In genomic region chr17:65930960-65931359, GRCm38 (mm10) we compare ENCODE assay signal across 8 mouse cellular contexts. TPM values are rescaled to one million over a fixed set of nuclear protein-coding genes. Genes with fewer than 3 reads are reported as not detected.
DNase-seq lines count a peak whose midpoint lies in the region; ATAC-seq lines count a peak whose summit lies in the region.
"Had no signal": no experiment of that assay in that cellular context is flagged by ENCODE, and none has a peak within 500 bp of the region (broad histone marks: within the 10 kb centered on the region; RNA-seq: fewer than 3 reads in every experiment).

No protein-coding gene starts in this region.

- peaks cover 73% of the 10 kb centered on the region for H3K36me3 ChIP-seq in midbrain, embryonic 10.5 days
- H3K36me3 ChIP-seq in midbrain, embryonic 14.5 days (ENCODE audit: control insufficient read depth, insufficient read depth, low read length), result peaks cover 56% of the 10 kb centered on the region
- peaks cover 43% of the 10 kb centered on the region for H3K36me3 ChIP-seq in forebrain, embryonic 15.5 days

- no peak for DNase-seq in midbrain, embryonic 10.5 days (ENCODE audit: low spot score)
- no peak for DNase-seq in midbrain, embryonic 14.5 days
- DNase-seq in cerebellum, adult 11-12 months, result peak; percentile 75
- peak; percentile 54 to 59 for DNase-seq in layer of hippocampus, postnatal 36 days
- peak; percentile 92 for DNase-seq in skeletal muscle tissue, adult 2 months (ENCODE audit: low read depth, low spot score)
- no peak for DNase-seq in ovary, postnatal 10 days (ENCODE audit: low spot score)

- H3K9ac ChIP-seq in midbrain, embryonic 14.5 days (replicated peaks; ENCODE audit: low read length), result no peak overlapping the region
- H3K9ac ChIP-seq in forebrain, embryonic 15.5 days (replicated peaks), result no peak overlapping the region

- no peaks in the 10 kb centered on the region for H3K27me3 ChIP-seq in midbrain, embryonic 10.5 days (ENCODE audit: low read depth, poor library complexity, severe bottlenecking)
- no peaks in the 10 kb centered on the region for H3K27me3 ChIP-seq in midbrain, embryonic 14.5 days (ENCODE audit: control insufficient read depth, insufficient read depth, low read length)
- H3K27me3 ChIP-seq in forebrain, embryonic 15.5 days, result no peaks in the 10 kb centered on the region
- H3K27me3 ChIP-seq: megakaryocyte, embryonic 14.5 days had no signal

- H3K27ac ChIP-seq in midbrain, embryonic 10.5 days (replicated peaks), result peak overlapping the region; percentile 73
- H3K27ac ChIP-seq in midbrain, embryonic 14.5 days (replicated peaks; ENCODE audit: low read depth, low read length), result no peak overlapping the region
- H3K27ac ChIP-seq in forebrain, embryonic 15.5 days (replicated peaks), result peak overlapping the region; percentile 49

- H3K9me3 ChIP-seq in midbrain, embryonic 10.5 days (replicated peaks), result no peaks in the 10 kb centered on the region
- no peaks in the 10 kb centered on the region for H3K9me3 ChIP-seq in midbrain, embryonic 14.5 days (ENCODE audit: control insufficient read depth, low read length)
- H3K9me3 ChIP-seq in forebrain, embryonic 15.5 days, result no peaks in the 10 kb centered on the region
- H3K9me3 ChIP-seq: megakaryocyte, embryonic 14.5 days had no signal

- no peak for ATAC-seq in midbrain, embryonic 14.5 days (ENCODE audit: low FRiP score, low TSS enrichment)
- ATAC-seq in forebrain, embryonic 15.5 days (replicated peaks), result peak; percentile 84

- H3K4me3 ChIP-seq in midbrain, embryonic 10.5 days, result no peak overlapping the region
- no peak overlapping the region for H3K4me3 ChIP-seq in midbrain, embryonic 14.5 days (replicated peaks; ENCODE audit: low read depth, low read length)
- H3K4me3 ChIP-seq in forebrain, embryonic 15.5 days, result no peak overlapping the region
- H3K4me3 ChIP-seq: megakaryocyte, embryonic 14.5 days had no signal

- peaks cover 14% of the 10 kb centered on the region for H3K4me1 ChIP-seq in midbrain, embryonic 10.5 days
- H3K4me1 ChIP-seq in midbrain, embryonic 14.5 days (ENCODE audit: control insufficient read depth, insufficient read depth, low read length), result no peaks in the 10 kb centered on the region; the same call in 1 of the 2 replicates
- peaks cover 16% of the 10 kb centered on the region for H3K4me1 ChIP-seq in forebrain, embryonic 15.5 days

- H3K4me2 ChIP-seq in midbrain, embryonic 14.5 days (ENCODE audit: low read length), result no peak overlapping the region
- H3K4me2 ChIP-seq in forebrain, embryonic 15.5 days (replicated peaks), result no peak overlapping the region

- 90% methylated on average over 6 of the region's 6 CpGs for WGBS in midbrain, embryonic 10.5 days
- WGBS in midbrain, embryonic 14.5 days, result 85% methylated on average over 6 of the region's 6 CpGs
- WGBS in forebrain, embryonic 15.5 days, result 51% methylated on average over 6 of the region's 6 CpGs

RNA-seq across cellular contexts. Expression of gene Twsg1, which starts 20.1 kb away (rescaled TPM):
- 83.0 and 92.7 TPM in 2 replicates for polyA plus RNA-seq in midbrain, embryonic 10.5 days (2016; fragmentation: Nextera tagmentation; extraction: Ambion mirVana)
- polyA plus RNA-seq in midbrain, embryonic 14.5 days (2014; fragmentation: Nextera tagmentation; extraction: Ambion mirVana), result 53.1 and 71.4 TPM in 2 replicates
- 76.3 and 77.5 TPM in 2 replicates for polyA plus RNA-seq in forebrain, embryonic 15.5 days (2015; fragmentation: Nextera tagmentation; extraction: Ambion mirVana)
- total RNA-seq in layer of hippocampus, postnatal 36 days (2021), result 10 to 100 TPM; 27.8 to 28.5 TPM

RNA-seq across cellular contexts. Expression of gene Ralbp1, which starts 45.4 kb away (rescaled TPM):
- 49.3 and 51.6 TPM in 2 replicates for polyA plus RNA-seq in midbrain, embryonic 10.5 days (2016; fragmentation: Nextera tagmentation; extraction: Ambion mirVana)
- 38.5 and 54.0 TPM in 2 replicates for polyA plus RNA-seq in midbrain, embryonic 14.5 days (2014; fragmentation: Nextera tagmentation; extraction: Ambion mirVana)
- 57.5 and 61.3 TPM in 2 replicates for polyA plus RNA-seq in forebrain, embryonic 15.5 days (2015; fragmentation: Nextera tagmentation; extraction: Ambion mirVana)
- 10 to 100 TPM; 55.1 to 59.2 TPM for total RNA-seq in layer of hippocampus, postnatal 36 days (2021)

Comparison
In these comparisons a context has a peak if more than half of its experiments do, and no peak if none do; other contexts are left out.
1. DNase-seq: peak in cerebellum, adult 11-12 months (single experiment), layer of hippocampus, postnatal 36 days (2 of 2) and skeletal muscle tissue, adult 2 months (single experiment); none in midbrain, embryonic 10.5 days (single experiment), midbrain, embryonic 14.5 days (single experiment) and ovary, postnatal 10 days (single experiment).